Mouse (Mus musculus): ENCODE results near the gene Hpn.

GRCm38 (mm10) chr7:31055883-31056282 is 59.2 kb downstream of the Hpn start:
- TF ChIP-seq POLR2A (IDR thresholded peaks at IDR 0.05; ENCODE audit: insufficient read depth, low read depth, low read length) (no peak), CTCF (IDR thresholded peaks at IDR 0.05; ENCODE audit: insufficient read depth, low read depth, low read length) (no peak)
